ENCODE assay signal across 8 mouse cellular contexts in the genomic region with DNA sequence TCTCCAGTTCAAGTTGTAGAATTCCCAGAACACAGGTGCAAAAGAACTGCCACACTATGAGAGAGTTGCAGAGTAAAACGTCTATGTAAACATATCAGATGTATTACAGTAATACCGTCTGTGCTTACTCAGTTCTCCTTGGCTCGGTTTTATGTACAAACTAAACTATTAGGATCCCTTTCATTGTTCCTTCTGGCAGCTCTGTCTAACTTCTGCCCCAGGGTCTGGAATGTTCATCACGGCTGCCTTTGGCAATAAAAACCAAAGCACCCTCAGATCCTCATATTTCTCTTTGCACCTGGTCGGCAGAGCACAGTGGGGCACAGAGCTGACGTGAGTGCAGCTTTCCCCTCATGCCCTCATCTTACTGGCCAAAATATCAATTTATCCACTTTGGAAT. TPM values are rescaled to one million over a fixed set of nuclear protein-coding genes. Genes with fewer than 3 reads are reported as not detected.
A peak's percentile ranks its signal among the peaks of the same experiment; 100 is the strongest.
DNase-seq lines count a peak whose midpoint lies in the region; ATAC-seq and TF ChIP-seq lines count a peak whose summit lies in the region.
"Not testable (repeated sequence)": the region's sequence is repeated elsewhere in the genome, so short reads cannot be mapped to it uniquely, and the experiment has no call there.

No protein-coding gene starts in this region.

- TF ChIP-seq CTCF in liver, postnatal 0 days (IDR thresholded peaks at IDR 0.05; ENCODE audit: low read depth), result not testable (repeated sequence)

- H3K9ac ChIP-seq in ES-E14 (ENCODE audit: insufficient read depth, low read depth, low read length, poor library complexity, severe bottlenecking); liver, postnatal 0 days (replicated peaks): not testable (repeated sequence)

- peaks cover 80% of the 10 kb centered on the region for H3K9me3 ChIP-seq in ES-E14 (ENCODE audit: control insufficient read depth, insufficient read depth, low read depth, low read length)
- H3K9me3 ChIP-seq in liver, postnatal 0 days (ENCODE audit: low read length), result not testable (repeated sequence)

- 67% methylated on average over 6 of the region's 6 CpGs for WGBS in liver, postnatal 0 days (ENCODE audit: insufficient replicate concordance)

- not testable (repeated sequence) for TF ChIP-seq EP300 in liver, postnatal 0 days (IDR thresholded peaks at IDR 0.05; ENCODE audit: low read depth)

- H3K27ac ChIP-seq in ES-E14 (ENCODE audit: insufficient read depth, low read depth, low read length, poor library complexity, severe bottlenecking); liver, postnatal 0 days (ENCODE audit: low read depth): not testable (repeated sequence)

- in situ Hi-C loops in ES-E14 (cut with MboI; ENCODE audit: low sequenced_read_pairs in 2 of 2, unreplicated experiment in 2 of 2), result not testable (repeated sequence)

- not testable (repeated sequence) for H3K4me1 ChIP-seq in ES-E14 (ENCODE audit: control insufficient read depth in 2 of 2, insufficient read depth in 2 of 2, low read length in 2 of 2, poor library complexity in 1 of 2); liver, postnatal 0 days (ENCODE audit: insufficient read depth)

- H3K4me2 ChIP-seq in liver, postnatal 0 days (ENCODE audit: low read depth, low read length), result not testable (repeated sequence)

- peak; percentile 35 for DNase-seq in ES-E14 (ENCODE audit: low read depth, low spot score)
- peak; percentile 6 for DNase-seq in c-Kit-positive CD71-positive TER-119-negative erythroid progenitor cells, embryonic 14.5 days (ENCODE audit: low read depth)
- DNase-seq in frontal cortex, postnatal 10 days (ENCODE audit: low spot score in 2 of 2), result peak; percentile 6 to 12
- peak; percentile 12 for DNase-seq in heart, postnatal 25 days (ENCODE audit: low spot score)
- peak; percentile 41 for DNase-seq in layer of hippocampus, adult 11-12 months (ENCODE audit: low spot score)
- DNase-seq in liver, postnatal 0 days, result peak; percentile 16
- DNase-seq in retina, embryonic 14.5 days (ENCODE audit: low spot score), result peak; percentile 37
- DNase-seq in urinary bladder, postnatal 25 days (ENCODE audit: low spot score), result peak; percentile 19

- not testable (repeated sequence) for ATAC-seq in liver, postnatal 0 days

- not testable (repeated sequence) for H3K4me3 ChIP-seq in ES-E14 (ENCODE audit: insufficient read depth in 1 of 2, low read depth in 1 of 2, low read length in 2 of 2, poor library complexity in 1 of 2, severe bottlenecking in 1 of 2); liver, postnatal 0 days (ENCODE audit: low read depth, low read length)

- not testable (repeated sequence) for H3K27me3 ChIP-seq in liver, postnatal 0 days (ENCODE audit: insufficient read depth, low read length)

- peaks cover 83% of the 10 kb centered on the region for H3K36me3 ChIP-seq in ES-E14 (ENCODE audit: control insufficient read depth, insufficient read depth, low read length, poor library complexity, severe bottlenecking)
- H3K36me3 ChIP-seq in liver, postnatal 0 days (replicated peaks; ENCODE audit: insufficient read depth, low read length), result not testable (repeated sequence)

- intact Hi-C loops in heart, postnatal 25 days (cut with DNase I), result loop anchor here (5.0 kb wide), 1 partner anchor 178 kb away; no protein-coding TSS in a partner anchor

RNA-seq across cellular contexts. Expression of gene Gm21887, which starts 34.5 kb away (rescaled TPM):
- total RNA-seq in ES-E14 (2012; rRNA removed), result 165 and 322 TPM in 2 replicates
- 10 to 100 TPM; 31.7 to 43.0 TPM for total RNA-seq in heart, postnatal 25 days (2021)
- 64.4 and 87.0 TPM in 2 replicates for polyA plus RNA-seq in liver, postnatal 0 days (2015; fragmentation: Nextera tagmentation; extraction: Ambion mirVana)
